Mouse (Mus musculus): ENCODE measurements around the gene Fnbp1.

DNA sequence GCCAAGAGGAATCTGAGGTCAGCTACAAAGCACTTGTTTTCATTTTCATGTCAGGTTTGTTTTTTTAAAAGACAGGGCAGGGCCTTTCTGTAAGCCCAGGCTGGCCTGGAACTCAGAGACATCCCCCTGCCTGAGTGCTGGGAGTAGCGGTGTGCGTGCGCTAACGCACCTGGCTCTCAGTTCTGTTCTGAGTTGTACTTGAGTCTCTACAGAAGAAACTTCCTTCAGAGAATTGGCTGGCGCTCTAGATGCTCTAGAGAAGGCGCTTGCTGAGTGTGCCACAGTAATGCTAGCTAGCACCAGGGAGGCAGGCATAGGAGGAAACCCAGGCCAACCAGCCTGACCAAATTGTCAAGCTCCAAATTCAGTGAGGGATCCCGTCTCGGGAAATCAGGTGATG lies 52.9 kb downstream of the Fnbp1 start:
- no peak for TF ChIP-seq CTCF (IDR thresholded peaks at IDR 0.05; ENCODE audit: low read depth)
- no peak for TF ChIP-seq EP300 (optimal IDR thresholded peaks at IDR 0.05)
